Mouse (Mus musculus): Measurements from ENCODE around the gene Efl1. TPM values are rescaled to one million over a fixed set of nuclear protein-coding genes. Genes with fewer than 3 reads are reported as not detected.

Efl1 gene
- polyA plus RNA-seq (2016; fragmentation: Nextera tagmentation; extraction: Ambion mirVana): 21.9 and 22.0 TPM in 2 replicates

DNA sequence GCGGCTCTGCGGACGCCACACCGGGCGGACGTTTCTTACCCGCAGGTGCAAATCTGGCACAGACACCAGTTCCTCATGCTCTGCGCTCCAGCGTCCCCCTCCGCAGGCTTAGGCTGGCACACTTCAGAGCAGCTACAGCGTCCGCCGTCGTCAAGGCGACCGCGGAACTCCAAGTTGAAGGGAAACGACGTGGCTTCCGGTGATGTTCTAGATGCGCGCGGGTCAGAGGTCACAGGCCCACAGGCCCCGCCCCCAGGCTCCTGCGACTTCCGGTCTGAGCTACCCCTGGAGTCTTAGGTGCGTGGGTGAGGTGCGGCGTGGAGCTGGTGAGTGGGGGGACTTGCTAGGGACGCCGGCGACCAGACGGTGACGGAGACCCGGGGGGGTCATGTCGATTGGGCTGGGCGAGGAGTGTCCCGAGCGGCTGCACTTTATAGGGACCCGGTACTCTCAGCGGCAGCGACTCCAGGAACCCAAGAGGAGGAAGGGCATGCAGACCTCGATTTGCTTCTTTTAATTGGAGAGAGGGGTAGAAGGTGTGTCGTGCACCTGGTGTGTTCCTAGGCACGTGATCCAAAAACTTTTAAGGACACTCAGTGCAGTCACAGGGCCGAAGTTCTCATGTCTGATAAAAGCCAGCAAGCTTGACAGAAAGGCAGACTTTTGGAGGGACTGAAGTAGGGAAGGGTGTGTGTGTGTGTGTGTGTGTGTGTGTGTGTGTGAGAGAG is at the start of gene Efl1, which contains the start of gene Saxo2:
Gene Efl1, plus strand, starts transcription at position 262 of the 728 bp plus-strand sequence.
Gene Saxo2, minus strand, starts transcription at position 176 of the 728 bp plus-strand sequence.
- no peaks in the 10 kb centered on the region for H3K27me3 ChIP-seq (ENCODE audit: poor library complexity, severe bottlenecking)
- peak within 1 kb of the TSS; percentile 83 for H3K4me3 ChIP-seq
- under 1% methylated on average over 46 of the region's 46 CpGs for WGBS
- H3K36me3 ChIP-seq (replicated peaks): peaks cover 25% of the 10 kb centered on the region
- DNase-seq (ENCODE audit: extremely low spot score, low spot score): peak; percentile 91
- peak within 1 kb of the TSS; percentile 89 for H3K27ac ChIP-seq
- no peaks in the 10 kb centered on the region for H3K9me3 ChIP-seq
- H3K4me1 ChIP-seq: peaks cover 18% of the 10 kb centered on the region

DNA sequence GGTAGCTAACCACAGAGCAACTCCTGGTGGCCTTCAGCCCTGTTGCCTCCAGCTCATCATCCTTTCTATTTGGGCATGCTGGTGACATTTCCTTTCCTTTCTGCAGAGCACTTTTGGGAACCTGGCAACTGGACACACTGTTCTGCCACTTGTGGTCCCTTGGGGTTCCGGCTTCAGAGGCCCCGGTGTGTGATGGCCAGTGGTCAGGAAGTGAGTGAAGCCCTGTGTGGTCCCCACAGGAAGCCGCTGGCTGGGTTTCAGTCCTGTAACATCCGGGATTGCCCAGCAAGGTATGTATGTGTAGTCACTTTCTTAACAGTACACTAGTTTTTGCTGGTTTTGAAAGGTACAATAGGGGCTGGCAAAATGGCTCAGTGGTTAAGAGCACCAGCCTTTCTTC is 46.4 kb upstream of the Efl1 start:
- H3K9me3 ChIP-seq: no peaks in the 10 kb centered on the region
- H3K27me3 ChIP-seq (ENCODE audit: poor library complexity, severe bottlenecking): no peaks in the 10 kb centered on the region
- no peak overlapping the region for H3K4me3 ChIP-seq
- no peaks in the 10 kb centered on the region for H3K4me1 ChIP-seq
- no peaks in the 10 kb centered on the region for H3K36me3 ChIP-seq (replicated peaks)
- H3K27ac ChIP-seq: no peak overlapping the region
- DNase-seq (ENCODE audit: extremely low spot score, low spot score): no peak
- WGBS: 91% methylated on average over 4 of the region's 4 CpGs

DNA sequence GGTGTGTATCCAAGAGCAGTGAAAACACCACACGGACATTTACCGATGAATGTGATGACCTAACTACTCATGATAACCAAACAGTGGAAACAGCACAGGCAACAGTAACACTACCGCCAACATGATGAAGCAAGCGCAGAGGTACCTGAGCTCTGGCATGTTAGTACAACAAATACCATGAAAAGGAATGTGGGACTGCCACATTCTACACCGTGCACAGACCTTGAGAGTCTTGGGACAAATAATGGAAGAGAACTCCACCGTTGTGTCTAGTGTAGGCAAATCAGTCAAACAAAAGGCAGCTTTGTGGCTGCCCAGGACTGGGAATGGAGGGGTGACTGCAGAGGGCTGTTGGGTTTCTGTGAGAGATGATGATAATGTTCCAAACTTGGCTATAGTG is 43.0 kb upstream of the Efl1 start:
- no peaks in the 10 kb centered on the region for H3K27me3 ChIP-seq (ENCODE audit: poor library complexity, severe bottlenecking)
- no peak for DNase-seq (ENCODE audit: extremely low spot score, low spot score)
- H3K4me1 ChIP-seq: no peaks in the 10 kb centered on the region
- no peaks in the 10 kb centered on the region for H3K36me3 ChIP-seq (replicated peaks)
- H3K9me3 ChIP-seq: no peaks in the 10 kb centered on the region
- no peak overlapping the region for H3K27ac ChIP-seq
- 90% methylated on average over 6 of the region's 6 CpGs for WGBS
- H3K4me3 ChIP-seq: no peak overlapping the region

- Histone ChIP-seq H3K36me3 (replicated peaks) (no peaks in the 10 kb centered on the region), H3K4me3 (no peak overlapping the region), H3K27me3 (ENCODE audit: poor library complexity, severe bottlenecking) (no peaks in the 10 kb centered on the region), H3K4me1 (no peaks in the 10 kb centered on the region), H3K9me3 (no peaks in the 10 kb centered on the region), H3K27ac (no peak overlapping the region)
- WGBS: 71% methylated on average over 3 of the region's 3 CpGs
- DNase-seq (ENCODE audit: extremely low spot score, low spot score): no peak
These were observed 38.8 kb upstream of the Efl1 start for GRCm38 (mm10) chr7:82609629-82610028.

GRCm38 (mm10) chr7:82625342-82625741 is 23.1 kb upstream of the Efl1 start:
- H3K9me3 ChIP-seq: no peaks in the 10 kb centered on the region
- WGBS: 20% methylated on average over 7 of the region's 7 CpGs

GRCm38 (mm10) chr7:82647183-82647582 is 1.2 kb upstream of the Efl1 start:
- WGBS: 92% methylated on average over 3 of the region's 3 CpGs
- no peak overlapping the region for H3K27ac ChIP-seq
- H3K36me3 ChIP-seq (replicated peaks): peaks cover 12% of the 10 kb centered on the region
- H3K4me3 ChIP-seq: no peak overlapping the region
- no peaks in the 10 kb centered on the region for H3K27me3 ChIP-seq (ENCODE audit: poor library complexity, severe bottlenecking)
- H3K4me1 ChIP-seq: peaks cover 18% of the 10 kb centered on the region
- no peak for DNase-seq (ENCODE audit: extremely low spot score, low spot score)
- no peaks in the 10 kb centered on the region for H3K9me3 ChIP-seq

More at GRCm38 (mm10) chr7:82625342-82625741, 23.1 kb upstream of the Efl1 start:
- Histone ChIP-seq H3K36me3 (replicated peaks) (no peaks in the 10 kb centered on the region), H3K27ac (no peak overlapping the region), H3K27me3 (ENCODE audit: poor library complexity, severe bottlenecking) (no peaks in the 10 kb centered on the region), H3K4me3 (no peak overlapping the region), H3K4me1 (peaks cover 5% of the 10 kb centered on the region; the same call in 1 of the 2 replicates)
- DNase-seq (ENCODE audit: extremely low spot score, low spot score): peak; percentile 58

DNA sequence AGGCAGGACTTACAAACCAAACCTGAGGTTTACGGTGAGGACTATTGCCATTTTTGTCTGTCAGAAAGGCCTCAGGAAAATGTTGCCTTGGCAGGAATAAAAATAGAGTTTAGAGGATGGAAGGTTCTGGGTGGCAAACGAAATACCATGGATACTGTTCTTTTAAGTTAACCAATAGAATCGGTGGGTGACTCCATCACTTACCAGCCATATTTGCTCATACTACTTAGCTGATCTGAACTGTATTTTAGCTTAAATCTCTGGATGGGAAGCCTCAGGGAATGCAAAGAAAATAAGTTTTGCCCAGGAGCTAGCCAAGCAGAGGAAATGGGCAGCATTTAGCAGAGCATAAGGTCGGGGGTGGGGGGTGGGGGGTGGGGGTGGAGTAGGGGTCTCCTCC is 505 bp upstream of the Efl1 start:
- Histone ChIP-seq H3K4me3 (peak overlapping the region; percentile 83), H3K27me3 (ENCODE audit: poor library complexity, severe bottlenecking) (no peaks in the 10 kb centered on the region), H3K27ac (peak overlapping the region; percentile 89), H3K4me1 (peaks cover 18% of the 10 kb centered on the region), H3K9me3 (no peaks in the 10 kb centered on the region), H3K36me3 (replicated peaks) (peaks cover 19% of the 10 kb centered on the region)
- 38% methylated on average over 4 of the region's 4 CpGs for WGBS
- DNase-seq (ENCODE audit: extremely low spot score, low spot score): no peak

DNA sequence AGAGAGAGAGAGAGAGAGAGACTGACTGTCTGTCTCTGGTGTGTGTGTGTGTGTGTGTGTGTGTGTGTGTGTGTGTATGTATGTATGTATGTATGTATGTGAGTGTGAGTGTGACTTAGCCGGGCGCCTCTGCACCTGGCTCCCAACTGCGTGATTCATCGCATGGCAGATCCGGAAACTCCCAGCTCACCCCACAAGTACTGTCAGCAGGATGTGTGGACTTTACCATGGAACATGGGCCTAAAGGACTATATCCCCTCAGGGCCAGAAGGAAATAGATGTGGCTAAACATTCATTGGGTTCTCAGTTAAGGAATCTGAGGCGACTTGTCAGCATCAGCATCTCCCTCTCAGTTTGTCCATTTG is 649 bp downstream of the Efl1 start:
- no peaks in the 10 kb centered on the region for H3K27me3 ChIP-seq (ENCODE audit: poor library complexity, severe bottlenecking)
- peaks cover 28% of the 10 kb centered on the region for H3K36me3 ChIP-seq (replicated peaks)
- no peaks in the 10 kb centered on the region for H3K9me3 ChIP-seq
- H3K4me1 ChIP-seq: peaks cover 18% of the 10 kb centered on the region
- 32% methylated on average over 6 of the region's 6 CpGs for WGBS
- peak overlapping the region; percentile 83 for H3K4me3 ChIP-seq
- peak overlapping the region; percentile 89 for H3K27ac ChIP-seq
- no peak for DNase-seq (ENCODE audit: extremely low spot score, low spot score)

DNA sequence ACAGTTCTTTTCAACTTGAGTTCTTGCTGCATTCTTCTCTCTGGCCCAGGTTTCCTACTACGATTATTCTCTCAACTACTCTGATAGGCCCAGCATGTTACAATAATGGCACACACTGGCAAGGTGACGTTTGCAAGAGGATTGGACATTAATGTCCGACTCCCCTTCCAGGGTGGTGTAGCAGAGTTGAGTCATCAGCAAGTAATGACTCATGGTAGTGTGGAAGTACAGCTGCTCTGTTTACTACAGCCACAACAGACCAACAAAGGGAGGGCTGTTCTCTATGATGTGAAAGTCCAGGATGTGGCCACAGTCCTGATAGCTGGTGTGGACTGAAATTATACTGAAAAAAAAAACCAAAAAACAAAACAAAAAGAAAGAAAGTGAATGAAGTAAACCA is 16.2 kb downstream of the Efl1 start:
- DNase-seq (ENCODE audit: extremely low spot score, low spot score): no peak
- peaks cover 4% of the 10 kb centered on the region; the same call in 1 of the 2 replicates for H3K9me3 ChIP-seq
- H3K4me3 ChIP-seq: no peak overlapping the region
- H3K27ac ChIP-seq: no peak overlapping the region
- 92% methylated on average over 3 of the region's 3 CpGs for WGBS
- H3K36me3 ChIP-seq (replicated peaks): peaks cover 67% of the 10 kb centered on the region
- H3K27me3 ChIP-seq (ENCODE audit: poor library complexity, severe bottlenecking): no peaks in the 10 kb centered on the region
- no peaks in the 10 kb centered on the region for H3K4me1 ChIP-seq

DNA sequence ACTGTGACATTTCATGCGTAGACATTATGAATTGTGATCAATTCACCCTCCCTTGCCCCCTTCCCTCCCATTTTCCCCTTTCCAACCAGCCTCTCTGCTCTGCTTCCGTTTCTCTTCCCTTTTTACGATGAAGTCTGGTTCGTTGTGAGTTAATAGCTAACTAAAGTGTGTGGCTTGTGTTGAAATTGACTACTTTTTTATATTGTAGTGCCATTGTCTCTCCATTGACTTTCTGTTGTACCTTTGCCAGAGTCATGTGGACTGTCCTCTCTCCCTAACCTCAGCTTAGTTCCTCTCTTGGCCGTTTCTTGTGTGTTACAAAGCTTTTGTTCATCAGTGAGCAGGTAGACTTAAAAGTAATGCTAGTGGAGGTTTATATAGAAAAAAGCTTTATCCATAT is 27.6 kb downstream of the Efl1 start:
- Histone ChIP-seq H3K4me1 (no peaks in the 10 kb centered on the region), H3K36me3 (replicated peaks) (peaks cover 67% of the 10 kb centered on the region), H3K9me3 (no peaks in the 10 kb centered on the region), H3K27me3 (ENCODE audit: poor library complexity, severe bottlenecking) (no peaks in the 10 kb centered on the region), H3K27ac (no peak overlapping the region), H3K4me3 (no peak overlapping the region)
- DNase-seq (ENCODE audit: extremely low spot score, low spot score): no peak
- WGBS: 87% methylated on average over 5 of the region's 5 CpGs

DNA sequence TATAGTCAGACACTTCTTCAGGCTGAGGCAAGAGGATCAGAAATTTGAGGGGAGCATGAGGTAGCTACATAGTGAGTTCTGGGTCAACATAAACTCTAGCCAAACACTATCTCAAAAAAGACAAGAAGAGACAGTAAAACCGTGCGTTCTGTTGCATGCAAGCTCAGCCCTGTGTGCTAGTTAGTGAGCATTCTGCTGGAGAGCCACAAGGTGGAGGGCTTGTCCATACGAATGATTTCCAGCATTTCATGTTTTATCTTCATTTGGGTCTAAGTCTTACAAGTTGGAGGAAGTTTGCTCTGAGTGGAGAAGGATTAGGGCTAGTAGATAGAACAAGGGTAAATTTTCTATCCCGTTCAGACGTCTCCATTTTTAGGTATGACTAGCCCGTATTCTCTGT is 28.4 kb downstream of the Efl1 start:
- Histone ChIP-seq H3K36me3 (replicated peaks) (peaks cover 69% of the 10 kb centered on the region), H3K9me3 (no peaks in the 10 kb centered on the region), H3K27me3 (ENCODE audit: poor library complexity, severe bottlenecking) (no peaks in the 10 kb centered on the region), H3K4me1 (no peaks in the 10 kb centered on the region), H3K4me3 (no peak overlapping the region), H3K27ac (no peak overlapping the region)
- no peak for DNase-seq (ENCODE audit: extremely low spot score, low spot score)
- WGBS: 92% methylated on average over 6 of the region's 6 CpGs

DNA sequence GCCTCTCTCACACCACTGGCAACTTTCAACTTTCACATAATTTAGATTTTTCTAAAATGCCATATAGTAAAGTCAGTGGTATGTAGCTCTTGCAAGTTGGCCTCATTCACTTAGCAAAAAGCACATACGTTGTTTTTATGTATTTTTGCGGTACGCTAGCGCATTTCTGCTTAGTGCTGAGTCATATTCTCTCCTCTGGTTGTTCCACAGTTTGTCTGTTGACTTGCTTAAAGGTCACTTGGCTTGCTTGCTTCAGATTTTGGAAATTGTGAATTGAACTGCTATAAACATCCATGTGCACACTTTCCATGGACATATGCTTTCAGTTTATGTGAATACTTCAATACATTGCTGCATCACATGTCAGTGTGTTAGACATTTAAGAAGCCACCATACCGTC is 31.5 kb downstream of the Efl1 start:
- Histone ChIP-seq H3K9me3 (no peaks in the 10 kb centered on the region), H3K36me3 (replicated peaks) (peaks cover 66% of the 10 kb centered on the region), H3K27ac (no peak overlapping the region), H3K4me1 (no peaks in the 10 kb centered on the region), H3K4me3 (no peak overlapping the region), H3K27me3 (ENCODE audit: poor library complexity, severe bottlenecking) (no peaks in the 10 kb centered on the region)
- 94% methylated on average over 5 of the region's 5 CpGs for WGBS
- DNase-seq (ENCODE audit: extremely low spot score, low spot score): no peak

DNA sequence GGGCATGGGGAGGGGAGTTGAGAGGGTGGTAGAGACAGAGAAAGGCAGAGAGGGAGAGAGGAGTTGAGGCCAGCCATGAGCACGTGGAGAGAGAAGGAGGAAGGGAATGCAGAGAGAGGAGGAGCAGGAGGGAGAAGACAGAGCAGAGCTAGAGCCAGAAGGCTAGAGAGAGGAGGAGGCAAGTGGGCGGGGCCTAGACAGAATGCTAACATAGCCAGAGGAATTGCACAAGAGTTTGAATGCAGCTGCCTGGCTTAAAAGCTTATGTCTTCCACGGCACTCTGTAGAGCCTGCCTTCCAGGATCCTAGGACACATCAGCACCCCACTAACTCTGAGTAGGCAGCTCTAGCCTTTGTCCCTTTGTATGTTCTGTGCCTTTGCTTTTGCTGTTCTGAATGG is 40.3 kb downstream of the Efl1 start:
- DNase-seq (ENCODE audit: extremely low spot score, low spot score): no peak
- H3K9me3 ChIP-seq: no peaks in the 10 kb centered on the region
- no peak overlapping the region for H3K4me3 ChIP-seq
- H3K27ac ChIP-seq: no peak overlapping the region; the same call in 1 of the 2 replicates
- no peaks in the 10 kb centered on the region for H3K27me3 ChIP-seq (ENCODE audit: poor library complexity, severe bottlenecking)
- peaks cover 59% of the 10 kb centered on the region for H3K36me3 ChIP-seq (replicated peaks)
- peaks cover 9% of the 10 kb centered on the region for H3K4me1 ChIP-seq
- 57% methylated on average over 3 of the region's 3 CpGs for whole genome bisulfite sequencing
